In genomic region chr12:91675937-91676336, GRCm38 (mm10) we compare ENCODE assay signal across 15 mouse cellular contexts.
DNase-seq lines count a peak whose midpoint lies in the region; ATAC-seq and TF ChIP-seq lines count a peak whose summit lies in the region.
"Had no signal": no experiment of that assay in that cellular context is flagged by ENCODE, and none has a peak within 500 bp of the region (broad histone marks: within the 10 kb centered on the region; RNA-seq: fewer than 3 reads in every experiment).

No protein-coding gene starts in this region.

- no peak for TF ChIP-seq CTCF in heart, postnatal 0 days (IDR thresholded peaks at IDR 0.05; ENCODE audit: low read depth)
- no peak for TF ChIP-seq CTCF in lung, embryonic 14.5 days (IDR thresholded peaks at IDR 0.05; ENCODE audit: low read depth)
- no peak for TF ChIP-seq CTCF in brain, embryonic 14.5 days (IDR thresholded peaks at IDR 0.05; ENCODE audit: borderline replicate concordance, extremely low read depth, insufficient read depth, insufficient read length)

- no peaks in the 10 kb centered on the region for H3K27me3 ChIP-seq in heart, postnatal 0 days (ENCODE audit: control insufficient read depth, insufficient read depth, low read length)
- no peaks in the 10 kb centered on the region for H3K27me3 ChIP-seq in lung, embryonic 14.5 days (ENCODE audit: insufficient read depth, low read length)
- H3K27me3 ChIP-seq: hindbrain, embryonic 15.5 days had no signal

- H3K27ac ChIP-seq in heart, postnatal 0 days (ENCODE audit: low read depth), result no peak overlapping the region
- no peak overlapping the region for H3K27ac ChIP-seq in lung, embryonic 14.5 days (ENCODE audit: low read depth)
- H3K27ac ChIP-seq: hindbrain, embryonic 15.5 days; liver, embryonic 14.5 days had no signal

- H3K36me3 ChIP-seq in heart, postnatal 0 days (replicated peaks; ENCODE audit: control insufficient read depth, insufficient read depth, low read length), result no peaks in the 10 kb centered on the region
- no peaks in the 10 kb centered on the region for H3K36me3 ChIP-seq in lung, embryonic 14.5 days (ENCODE audit: insufficient read depth)
- H3K36me3 ChIP-seq: hindbrain, embryonic 15.5 days had no signal

- TF ChIP-seq POLR2A in brain, embryonic 14.5 days (IDR thresholded peaks at IDR 0.05; ENCODE audit: borderline replicate concordance, extremely low read depth, insufficient read depth, insufficient read length, poor library complexity, severe bottlenecking), result no peak

- no peak overlapping the region for H3K9ac ChIP-seq in heart, postnatal 0 days (replicated peaks; ENCODE audit: low read depth, low read length)
- no peak overlapping the region for H3K9ac ChIP-seq in lung, embryonic 14.5 days
- H3K9ac ChIP-seq: hindbrain, embryonic 15.5 days; liver, embryonic 14.5 days had no signal

- no peaks in the 10 kb centered on the region for H3K9me3 ChIP-seq in heart, postnatal 0 days (replicated peaks; ENCODE audit: control insufficient read depth, low read length)
- no peaks in the 10 kb centered on the region for H3K9me3 ChIP-seq in lung, embryonic 14.5 days (ENCODE audit: low read depth, low read length)
- H3K9me3 ChIP-seq: hindbrain, embryonic 15.5 days had no signal

- ATAC-seq in heart, postnatal 0 days (ENCODE audit: insufficient read depth, low read depth), result no peak
- peak; percentile 71 for ATAC-seq in lung, embryonic 14.5 days (ENCODE audit: insufficient read depth)
- ATAC-seq in monocyte, adult 5-6 weeks (replicated peaks; ENCODE audit: insufficient number of reproducible peaks, low FRiP score, low TSS enrichment, poor library complexity, severe bottlenecking), result peak; percentile 48; the same call in 1 of the 2 replicates
- ATAC-seq: activated CD4-positive, CD25-positive, alpha-beta regulatory T cell, adult 4 months; forebrain, embryonic 16.5 days had no signal

- H3K4me1 ChIP-seq in heart, postnatal 0 days (ENCODE audit: control insufficient read depth, insufficient read depth), result peaks cover 14% of the 10 kb centered on the region; the same call in 1 of the 2 replicates
- 0 out of 2 replicates have a peak, but pooled peaks cover 3% of the 10 kb centered on the region for H3K4me1 ChIP-seq in lung, embryonic 14.5 days (ENCODE audit: insufficient read depth)

- no peak for TF ChIP-seq EP300 in heart, postnatal 0 days (IDR thresholded peaks at IDR 0.05; ENCODE audit: low read depth)

- peak; percentile 40 for DNase-seq in heart, postnatal 0 days (ENCODE audit: low spot score)
- DNase-seq in heart, adult 8-10 months (ENCODE audit: low spot score), result no peak
- DNase-seq in lung, embryonic 14.5 days, result peak; percentile 86
- no peak for DNase-seq in lung, postnatal 14 days
- DNase-seq in brain, embryonic 14.5 days (ENCODE audit: low read depth), result peak; percentile 87
- no peak for DNase-seq in urinary bladder, adult 2 months (ENCODE audit: low spot score)
- no peak for DNase-seq in cerebellum, adult 18-20 months
- DNase-seq: embryo, embryonic 11 days; layer of hippocampus, postnatal 36 days had no signal

- 36% methylated on average over 9 of the region's 9 CpGs for WGBS in heart, postnatal 0 days
- 52% methylated on average over 9 of the region's 9 CpGs for WGBS in lung, embryonic 14.5 days

- no peak overlapping the region for H3K4me2 ChIP-seq in heart, postnatal 0 days (ENCODE audit: low read depth, low read length)
- no peak overlapping the region for H3K4me2 ChIP-seq in lung, embryonic 14.5 days
- H3K4me2 ChIP-seq: hindbrain, embryonic 15.5 days had no signal

- no peak overlapping the region for H3K4me3 ChIP-seq in heart, postnatal 0 days (ENCODE audit: low read depth, low read length)
- no peak overlapping the region for H3K4me3 ChIP-seq in lung, embryonic 14.5 days (ENCODE audit: low read depth, low read length)
- H3K4me3 ChIP-seq: hindbrain, embryonic 15.5 days; myocyte had no signal

Comparison
In these comparisons a context has a peak if more than half of its experiments do, and no peak if none do; other contexts are left out.
1. DNase-seq: peak in heart, postnatal 0 days (single experiment), lung, embryonic 14.5 days (single experiment) and brain, embryonic 14.5 days (single experiment); none in heart, adult 8-10 months (single experiment), lung, postnatal 14 days (single experiment), urinary bladder, adult 2 months (single experiment) and cerebellum, adult 18-20 months (0 of 2).